Mouse (Mus musculus): ENCODE data around the gene Oosp2.

The Oosp2 gene

DNA sequence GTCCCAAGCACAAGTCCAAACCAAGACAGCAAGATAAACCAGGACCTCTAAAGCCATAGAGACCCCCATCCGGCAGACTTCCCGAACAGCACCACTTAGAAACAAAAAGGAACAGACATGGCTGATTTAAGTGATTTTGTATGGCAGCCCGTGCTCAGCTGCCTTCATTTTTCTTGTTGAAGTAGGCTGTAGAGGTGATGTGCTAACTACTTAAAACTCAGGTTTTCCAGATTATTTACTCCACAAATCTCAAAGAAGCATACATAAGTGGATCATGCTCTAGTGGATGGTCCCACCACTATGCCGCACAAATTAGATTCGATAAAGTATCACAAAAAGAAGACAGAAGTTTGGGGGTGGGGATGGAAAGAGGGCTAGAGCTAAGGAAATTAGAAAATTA is at the start of gene Oosp2:
Gene Oosp2 (minus strand): TSS at position 101 of the 400 bp plus-strand sequence.
- DNase-seq: no peak

DNA sequence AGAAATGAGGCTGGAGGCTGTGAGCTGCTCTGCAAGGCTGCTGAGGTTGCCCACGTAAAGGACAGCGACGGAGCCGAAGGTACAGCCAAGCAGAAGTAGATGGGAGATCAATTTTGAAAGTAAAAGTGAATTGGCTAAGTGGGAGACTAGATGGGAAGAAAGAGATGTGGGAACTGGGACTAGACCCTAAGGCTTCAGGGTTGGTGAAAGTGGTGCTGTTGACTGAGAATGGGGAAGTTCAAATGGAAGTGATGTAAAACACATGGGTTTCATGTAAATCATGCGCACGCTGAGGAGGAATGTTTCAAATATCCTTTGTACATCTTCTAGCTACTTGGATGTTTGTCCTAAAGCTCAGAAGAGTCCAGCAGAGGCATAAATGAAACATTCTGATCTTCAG is 38.0 kb upstream of the Oosp2 start:
- DNase-seq: no peak

DNA sequence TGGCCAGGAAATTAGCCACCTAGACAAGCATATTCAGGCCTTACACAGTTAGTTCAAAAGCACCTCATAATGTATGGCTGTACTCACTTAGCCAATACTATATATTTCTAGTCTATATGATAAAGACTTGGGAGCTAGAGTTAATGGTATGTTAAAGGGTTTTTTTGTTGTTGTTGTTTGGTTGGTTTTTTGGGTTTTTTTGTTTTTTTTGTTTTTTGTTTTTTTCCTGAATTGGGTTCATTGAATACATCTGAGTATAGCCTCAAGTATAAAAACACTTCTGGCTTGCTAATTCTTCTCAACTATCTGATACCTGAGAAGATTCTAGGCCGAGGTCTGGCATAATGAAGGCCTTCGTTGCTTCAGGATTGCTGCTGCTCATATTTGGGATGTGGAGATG is 36.4 kb upstream of the Oosp2 start, which contains the start of gene Oosp3:
Gene Oosp3 (plus strand): TSS at position 301 of the 400 bp plus-strand sequence.
- no peak for DNase-seq

DNA sequence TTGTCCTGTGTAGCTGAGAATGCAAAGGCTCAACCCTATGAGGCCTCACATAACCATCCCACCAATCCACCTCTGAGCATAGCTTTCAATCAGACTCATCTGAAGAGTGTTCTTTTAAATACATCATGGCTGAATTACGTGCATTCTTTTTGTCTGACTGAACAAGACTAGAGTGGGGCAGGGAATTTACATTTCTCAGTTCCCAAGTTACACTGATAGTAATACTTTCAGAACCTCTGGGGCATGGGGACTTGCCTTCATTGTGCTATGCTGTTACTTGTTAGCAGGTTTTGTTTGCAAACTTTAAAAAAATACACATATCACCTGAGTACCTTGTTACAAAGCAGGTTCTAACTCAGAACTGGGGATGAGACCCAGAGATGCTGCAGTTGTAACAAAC is 31.1 kb upstream of the Oosp2 start:
- no peak for DNase-seq

- DNase-seq: no peak
Measured at GRCm38 (mm10) chr19:11690839-11691238, 30.5 kb upstream of the Oosp2 start, which contains the start of gene Oosp1. Gene Oosp1 (minus strand): TSS chr19:11691150.

- no peak for DNase-seq
Measured at GRCm38 (mm10) chr19:11661562-11661961, 1.2 kb upstream of the Oosp2 start.

DNA sequence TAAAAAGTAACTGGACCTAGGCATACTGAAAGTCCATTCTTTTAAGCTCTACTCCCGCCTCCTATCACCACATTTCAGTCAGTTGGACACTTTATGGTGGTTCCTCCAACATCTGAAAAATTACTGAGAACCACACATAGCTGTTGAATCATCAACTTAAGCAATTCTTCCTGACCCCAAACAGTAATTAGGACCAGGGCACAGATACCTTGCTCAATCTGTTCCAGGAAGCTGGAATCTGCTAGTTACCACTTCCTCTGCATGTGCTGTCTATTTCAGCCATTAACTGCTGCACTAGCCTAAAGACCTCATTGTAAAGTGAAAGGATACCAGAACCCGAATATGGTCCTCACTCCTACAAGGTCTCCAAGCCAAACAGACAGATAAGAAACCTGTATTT is 1.2 kb downstream of the Oosp2 start:
- DNase-seq: no peak

DNA sequence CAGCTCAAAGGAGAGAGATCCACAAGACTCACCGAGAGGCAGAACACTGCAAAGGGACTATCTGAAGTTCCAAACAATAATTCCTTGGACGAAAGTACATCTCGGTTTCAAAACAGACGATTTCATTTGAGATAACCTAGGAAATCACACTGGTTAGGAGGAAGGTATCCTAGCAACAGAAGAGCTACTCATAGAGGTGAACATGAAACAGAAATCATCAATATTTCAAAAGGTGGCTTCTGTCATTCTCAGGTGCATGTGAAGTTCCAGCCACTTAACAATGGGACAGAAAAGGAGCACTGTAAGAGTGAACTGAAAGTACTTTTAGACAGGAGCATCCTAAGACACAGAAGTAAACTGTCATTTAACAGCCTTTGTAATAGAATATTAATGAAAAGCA is 10.8 kb downstream of the Oosp2 start:
- DNase-seq: no peak

- DNase-seq: no peak
Measured at GRCm38 (mm10) chr19:11646166-11646565, 14.2 kb downstream of the Oosp2 start.

- no peak for DNase-seq
Measured at GRCm38 (mm10) chr19:11640732-11641131, 19.6 kb downstream of the Oosp2 start, which contains the start of gene Ms4a3. Gene Ms4a3 (minus strand): TSS chr19:11640851.

- no peak for DNase-seq
Measured at GRCm38 (mm10) chr19:11639038-11639437, 21.3 kb downstream of the Oosp2 start.

DNA sequence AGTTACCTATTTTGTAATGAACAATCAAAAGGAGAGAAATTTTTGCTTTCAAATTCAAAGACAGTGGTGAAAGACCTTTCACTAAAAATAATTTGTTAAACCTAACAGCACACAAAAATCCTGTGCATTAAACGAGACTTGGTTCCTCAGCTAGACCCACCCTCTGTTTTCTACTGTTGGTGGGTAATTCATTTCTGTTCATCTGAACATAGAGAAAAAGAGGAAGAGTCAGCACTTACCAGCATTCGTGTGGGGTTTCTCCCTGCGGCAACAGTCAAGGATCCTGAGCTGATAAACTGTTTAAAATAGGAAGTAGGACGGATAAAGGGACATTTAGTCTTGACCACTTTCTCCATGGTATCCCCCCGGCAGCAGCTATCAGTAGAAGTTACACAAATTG is 24.8 kb downstream of the Oosp2 start:
- DNase-seq: no peak

DNA sequence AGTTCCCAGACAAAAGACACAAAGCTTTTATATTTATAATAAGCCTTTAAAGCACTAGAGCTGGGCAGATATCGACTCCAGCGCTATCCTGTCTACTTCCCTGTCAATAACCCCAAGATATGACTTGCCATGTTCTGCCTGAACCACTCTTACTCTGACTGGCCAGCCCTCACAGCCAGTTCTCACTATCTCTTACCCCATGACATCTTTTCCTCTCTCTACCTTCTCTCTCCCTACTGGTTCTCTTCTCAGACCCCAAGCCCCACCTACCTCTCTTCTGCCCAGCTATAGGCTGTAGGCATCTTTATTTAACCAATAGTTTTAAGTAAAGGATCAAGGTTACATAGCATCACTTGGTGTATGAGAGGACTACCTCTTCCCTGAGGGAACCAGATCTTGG is 26.0 kb downstream of the Oosp2 start:
- no peak for DNase-seq

- DNase-seq: no peak
Measured at GRCm38 (mm10) chr19:11633732-11634131, 26.6 kb downstream of the Oosp2 start.

GRCm38 (mm10) chr19:11625231-11625630 is 35.1 kb downstream of the Oosp2 start:
- no peak for DNase-seq

GRCm38 (mm10) chr19:11624800-11625199 is 35.6 kb downstream of the Oosp2 start:
- DNase-seq: no peak

GRCm38 (mm10) chr19:11623551-11623950 is 36.8 kb downstream of the Oosp2 start, which contains the start of gene Ms4a2:
Gene Ms4a2 (minus strand): TSS chr19:11623719.
- no peak for DNase-seq

GRCm38 (mm10) chr19:11617983-11618382 is 42.4 kb downstream of the Oosp2 start:
- DNase-seq: no peak

DNA sequence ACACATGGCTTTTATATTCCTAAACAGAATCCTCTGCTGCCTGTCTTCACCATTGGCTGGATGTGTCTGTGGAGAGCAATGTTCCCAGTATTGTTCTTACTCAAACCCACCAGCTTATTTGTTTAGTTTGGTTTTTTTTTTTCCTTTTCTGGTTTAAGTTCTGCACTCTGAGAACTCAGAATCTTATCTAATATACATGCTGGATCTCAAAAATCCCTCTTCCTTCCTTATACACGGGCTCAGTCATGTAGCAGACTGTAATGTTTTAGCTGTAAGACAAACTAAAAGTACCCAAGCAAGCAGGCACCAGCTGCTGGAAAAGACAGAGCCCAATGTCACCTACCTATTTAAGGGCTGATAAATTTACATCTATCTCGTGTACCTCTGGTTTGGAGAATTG is 45.6 kb downstream of the Oosp2 start:
- DNase-seq: no peak

DNA sequence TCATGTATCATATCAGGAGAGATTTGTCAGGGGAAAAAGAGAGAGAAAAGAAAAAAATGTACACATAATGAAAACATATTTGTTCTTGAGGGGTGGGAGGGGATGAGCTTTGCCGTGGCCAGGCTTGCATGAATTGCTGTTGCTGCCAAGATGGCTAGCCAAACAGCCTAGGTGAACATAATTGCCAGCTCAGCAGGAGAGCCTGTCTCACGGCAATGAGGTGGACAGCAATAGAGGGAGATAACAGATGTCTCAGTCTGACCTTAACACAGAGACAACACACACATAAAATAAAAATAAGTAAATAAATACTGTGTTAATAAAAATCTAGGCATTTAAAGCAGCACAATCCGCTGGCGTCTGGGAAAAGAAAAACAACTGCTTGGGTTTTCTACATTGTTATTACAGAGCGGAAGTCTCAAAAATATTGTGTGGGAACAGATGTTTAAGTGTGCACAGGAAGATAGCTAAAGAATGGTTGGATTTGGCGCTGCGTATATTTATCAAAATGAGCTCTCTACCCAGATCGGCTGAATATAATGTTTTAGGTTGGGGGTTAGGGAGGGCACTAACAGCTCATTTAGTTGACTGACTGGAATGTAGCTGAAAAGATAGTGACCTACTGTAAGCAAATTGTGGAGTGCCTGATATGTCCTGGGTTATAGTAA is 46.4 kb downstream of the Oosp2 start:
- DNase-seq: no peak

GRCm38 (mm10) chr19:11613084-11613483 is 47.3 kb downstream of the Oosp2 start:
- no peak for DNase-seq

GRCm38 (mm10) chr19:11612293-11612692 is 48.1 kb downstream of the Oosp2 start:
- DNase-seq: no peak

- DNase-seq: no peak
Measured at GRCm38 (mm10) chr19:11611541-11611945, 48.8 kb downstream of the Oosp2 start.

- no peak for DNase-seq
Measured at GRCm38 (mm10) chr19:11608172-11608571, 52.2 kb downstream of the Oosp2 start.

DNA sequence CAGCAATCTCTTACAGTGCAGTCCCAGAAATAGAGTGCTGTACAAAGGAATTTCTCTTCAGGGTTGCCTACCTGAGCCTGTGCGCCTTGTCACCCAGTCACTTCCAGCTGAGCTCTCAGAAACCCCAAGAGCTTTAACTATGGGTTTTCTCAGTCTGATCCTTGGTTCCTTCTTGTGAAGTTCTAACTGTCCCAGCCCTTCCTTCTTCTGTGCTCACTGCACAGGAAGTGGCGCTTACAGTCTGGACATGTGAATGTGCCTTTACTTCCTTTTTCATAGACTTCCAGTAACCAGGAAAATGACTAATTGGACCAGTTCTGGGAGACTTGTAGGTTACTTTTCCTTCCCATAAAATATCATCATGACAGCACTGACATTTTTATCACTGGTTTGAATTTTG is 55.8 kb downstream of the Oosp2 start, which contains the start of gene Ms4a6d:
Gene Ms4a6d (minus strand): TSS at position 247 of the 400 bp plus-strand sequence.
- DNase-seq: no peak
